In the genomic region with DNA sequence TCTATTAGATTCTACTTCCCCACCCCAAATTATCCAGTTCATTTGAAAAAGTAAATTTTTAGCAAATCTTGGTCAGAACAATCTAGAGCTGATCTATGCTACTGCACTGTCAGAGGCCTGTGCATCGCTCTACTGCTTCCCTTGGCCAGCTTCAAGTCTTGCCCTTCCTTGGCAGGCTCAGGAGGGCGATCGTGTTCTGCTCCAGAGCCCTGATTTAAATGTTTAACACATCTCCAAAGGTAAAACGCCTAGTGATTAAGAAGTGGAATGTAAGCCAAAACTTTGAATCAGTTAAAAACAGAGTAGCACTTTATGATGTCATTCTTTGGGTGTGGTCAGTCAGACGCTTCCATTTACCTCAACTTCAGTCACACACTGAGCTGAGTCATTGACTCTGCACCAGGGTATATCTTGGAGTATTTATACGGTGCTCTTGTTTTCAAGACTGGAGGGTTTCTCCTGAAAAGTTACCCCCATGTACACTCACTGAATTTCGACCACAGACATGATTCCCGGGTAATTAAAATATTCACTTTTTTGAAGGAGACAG, we compare ENCODE assay signal across 13 mouse cellular contexts.
"Had no signal": no experiment of that assay in that cellular context is flagged by ENCODE, and none has a peak within 500 bp of the region (broad histone marks: within the 10 kb centered on the region; RNA-seq: fewer than 3 reads in every experiment).

No protein-coding gene starts in this region.

- ATAC-seq: midbrain, embryonic 15.5 days had no signal

- H3K4me3 ChIP-seq: limb, embryonic 10.5 days; liver, embryonic 15.5 days; midbrain, embryonic 15.5 days; neural tube, embryonic 13.5 days had no signal

- H3K9me3 ChIP-seq: limb, embryonic 10.5 days; liver, embryonic 15.5 days; midbrain, embryonic 15.5 days; neural tube, embryonic 13.5 days had no signal

- H3K27me3 ChIP-seq: liver, embryonic 15.5 days; midbrain, embryonic 15.5 days; neural tube, embryonic 13.5 days had no signal

- H3K36me3 ChIP-seq: limb, embryonic 10.5 days; liver, embryonic 15.5 days; midbrain, embryonic 15.5 days; neural tube, embryonic 13.5 days had no signal

- DNase-seq: kidney, adult 11 months; kidney, adult 9 months; kidney, postnatal 14 days; lung, embryonic 14.5 days; lung, postnatal 14 days; retina, postnatal 1 day; right cerebral cortex, postnatal 14 days; thymus, postnatal 4 days had no signal

- H3K4me1 ChIP-seq: limb, embryonic 10.5 days; liver, embryonic 15.5 days; midbrain, embryonic 15.5 days; neural tube, embryonic 13.5 days had no signal

- H3K27ac ChIP-seq: limb, embryonic 10.5 days; liver, embryonic 15.5 days; midbrain, embryonic 15.5 days; neural tube, embryonic 13.5 days had no signal

- H3K9ac ChIP-seq: liver, embryonic 15.5 days; lung, embryonic 14.5 days; midbrain, embryonic 15.5 days; neural tube, embryonic 13.5 days had no signal

- H3K4me2 ChIP-seq: liver, embryonic 11.5 days; liver, embryonic 15.5 days; lung, embryonic 14.5 days; midbrain, embryonic 15.5 days; neural tube, embryonic 13.5 days had no signal
